Mouse (Mus musculus): Measurements from ENCODE around the gene Cks1b. TPM values are rescaled to one million over a fixed set of nuclear protein-coding genes. Genes with fewer than 3 reads are reported as not detected.

Cks1b gene
- 200 and 269 TPM in 2 replicates for polyA plus RNA-seq (2014; fragmentation: Nextera tagmentation; extraction: Ambion mirVana)

DNA sequence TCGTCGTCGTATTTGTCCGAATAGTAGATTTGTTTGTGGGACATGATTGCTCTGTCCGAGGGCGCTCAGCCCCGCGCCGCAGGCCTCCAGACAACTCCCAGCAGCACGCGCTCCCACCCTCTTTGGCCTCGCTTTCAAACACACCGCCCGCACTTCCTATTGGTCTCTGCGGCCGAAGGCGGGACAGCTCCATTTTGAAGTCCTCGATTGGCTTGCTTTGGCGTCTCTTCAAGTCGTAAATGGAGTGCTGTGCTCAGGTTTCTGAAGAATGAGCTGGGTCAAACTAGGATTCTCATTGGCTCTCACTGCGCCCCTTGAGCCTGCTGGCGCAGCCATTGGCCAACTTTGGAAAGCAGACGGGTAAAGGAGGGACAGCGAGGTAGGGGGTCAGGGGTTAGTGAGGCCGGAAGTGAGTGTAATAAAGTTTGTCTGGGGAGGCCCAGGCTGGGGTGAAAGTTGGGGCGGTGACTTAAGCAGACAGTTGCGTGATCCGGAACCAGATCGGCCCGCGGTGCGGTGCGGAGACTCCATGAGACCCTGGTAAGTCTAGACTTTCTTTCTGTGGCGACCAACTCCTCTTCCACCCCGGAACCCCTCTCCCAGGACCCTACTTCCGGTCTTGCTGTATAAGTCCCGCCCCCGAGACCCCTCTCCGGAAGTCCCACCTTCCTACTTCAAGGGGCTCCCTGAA lies at the start of gene Cks1b, which contains the start of gene Shc1:
TSS of gene Cks1b (minus strand) at position 214 of the 691 bp plus-strand sequence.
TSS of gene Shc1 (plus strand) at position 274 of the 691 bp plus-strand sequence.
- H3K4me1 ChIP-seq (ENCODE audit: control insufficient read depth, insufficient read depth, low read length): peaks cover 20% of the 10 kb centered on the region
- H3K27me3 ChIP-seq (replicated peaks; ENCODE audit: control insufficient read depth, insufficient read depth, low read length): no peaks in the 10 kb centered on the region
- DNase-seq (ENCODE audit: low spot score): peak; percentile 100
- peak within 1 kb of the TSS; percentile 67 for H3K27ac ChIP-seq (ENCODE audit: low read depth, low read length)
- peaks cover 23% of the 10 kb centered on the region for H3K36me3 ChIP-seq (ENCODE audit: control insufficient read depth, insufficient read depth, low read length)
- ATAC-seq: peak; percentile 95
- H3K4me3 ChIP-seq (ENCODE audit: low read depth, low read length): peak within 1 kb of the TSS; percentile 48
- H3K4me2 ChIP-seq (ENCODE audit: low read length): peak within 1 kb of the TSS; percentile 81
- H3K9me3 ChIP-seq (replicated peaks; ENCODE audit: control insufficient read depth, low read length): no peaks in the 10 kb centered on the region
- under 1% methylated on average over 39 of the region's 39 CpGs for WGBS
- H3K9ac ChIP-seq (ENCODE audit: low read length): peak within 1 kb of the TSS; percentile 66

DNA sequence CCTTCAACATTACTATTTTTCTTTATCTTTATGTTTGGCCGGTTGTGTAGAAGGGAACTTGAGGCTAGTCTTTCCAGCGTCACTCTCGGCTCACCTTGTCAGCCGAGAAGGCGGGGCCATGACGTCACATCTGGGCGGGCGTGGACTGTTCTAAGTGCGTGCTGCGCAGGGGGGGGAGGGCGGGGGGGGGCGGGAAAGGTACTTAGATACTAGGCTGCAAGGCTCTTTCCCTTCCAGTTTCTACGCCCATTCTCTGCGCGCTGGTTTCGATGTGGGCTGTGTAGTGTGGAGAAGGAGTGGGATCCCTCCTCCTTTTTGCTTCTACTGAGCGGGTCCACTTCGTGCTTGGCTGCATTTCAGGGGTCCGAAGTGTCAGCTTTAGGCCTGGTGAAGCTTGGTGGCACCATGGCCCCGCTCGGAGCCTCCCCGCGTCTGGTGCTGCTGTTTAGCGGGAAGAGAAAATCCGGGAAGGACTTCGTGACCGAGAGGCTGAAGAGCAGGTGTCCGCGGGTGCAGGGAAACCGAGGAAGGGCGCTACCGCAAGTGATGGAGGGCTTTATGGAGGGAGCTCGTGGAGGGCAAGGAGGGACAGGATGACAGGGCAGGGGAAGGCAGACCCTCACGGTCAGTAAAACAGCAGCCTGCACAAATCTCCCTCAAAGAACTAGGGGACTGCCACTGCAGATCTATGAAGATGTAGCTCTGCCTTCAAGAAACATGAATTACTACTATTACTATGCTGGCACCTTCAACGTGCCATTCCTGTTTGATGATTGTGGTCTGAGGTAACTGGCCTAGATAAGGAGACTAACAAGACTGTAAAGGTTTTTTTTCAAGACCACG lies 41.0 kb upstream of the Cks1b start:
- under 1% methylated on average over 33 of the region's 36 CpGs for WGBS
- H3K9ac ChIP-seq (ENCODE audit: low read length): peak overlapping the region; percentile 86
- H3K36me3 ChIP-seq (ENCODE audit: control insufficient read depth, insufficient read depth, low read length): 0 out of 2 replicates have a peak, but pooled peaks cover 4% of the 10 kb centered on the region
- peak overlapping the region; percentile 85 for H3K27ac ChIP-seq (ENCODE audit: low read depth, low read length)
- H3K4me3 ChIP-seq (ENCODE audit: low read depth, low read length): peak overlapping the region; percentile 60
- H3K9me3 ChIP-seq (replicated peaks; ENCODE audit: control insufficient read depth, low read length): no peaks in the 10 kb centered on the region
- peaks cover 5% of the 10 kb centered on the region; the same call in 1 of the 2 replicates for H3K4me1 ChIP-seq (ENCODE audit: control insufficient read depth, insufficient read depth, low read length)
- H3K27me3 ChIP-seq (replicated peaks; ENCODE audit: control insufficient read depth, insufficient read depth, low read length): no peaks in the 10 kb centered on the region
- DNase-seq (ENCODE audit: low spot score) (peak; percentile 94), ATAC-seq (peak; percentile 90)
- H3K4me2 ChIP-seq (ENCODE audit: low read length): peak overlapping the region; percentile 68

DNA sequence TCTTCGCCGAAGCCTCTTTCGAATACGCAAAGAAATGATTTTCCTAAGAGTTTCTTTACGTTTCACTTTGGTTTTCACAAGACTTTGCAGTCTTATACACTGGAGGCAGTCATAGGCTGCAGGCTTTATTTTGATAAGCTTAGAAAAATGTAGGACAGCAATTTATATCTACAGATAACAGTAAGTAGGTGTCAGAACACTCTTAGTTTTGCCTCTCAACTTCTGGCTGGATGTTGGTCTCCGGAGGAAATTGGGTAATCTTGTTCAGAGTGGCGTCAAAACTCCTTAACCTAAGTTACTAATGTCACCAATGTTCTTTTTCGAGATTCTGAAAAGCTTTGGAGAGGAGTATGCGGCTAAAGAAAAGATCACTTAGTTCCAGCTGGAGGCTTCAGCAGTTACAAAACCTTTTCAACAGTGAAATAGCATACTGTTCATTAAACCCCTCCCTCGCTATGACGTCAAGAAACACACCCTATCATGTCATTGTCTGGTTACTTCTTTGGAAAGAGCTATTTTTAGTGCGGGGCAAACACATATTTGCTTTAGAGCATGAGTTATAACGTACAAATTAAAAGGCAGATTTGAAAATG lies 40.3 kb upstream of the Cks1b start:
- Histone ChIP-seq H3K4me3 (ENCODE audit: low read depth, low read length) (peak overlapping the region; percentile 60), H3K9ac (ENCODE audit: low read length) (peak overlapping the region; percentile 86; the same call in 1 of the 2 replicates), H3K4me1 (ENCODE audit: control insufficient read depth, insufficient read depth, low read length) (peaks cover 5% of the 10 kb centered on the region; the same call in 1 of the 2 replicates), H3K9me3 (replicated peaks; ENCODE audit: control insufficient read depth, low read length) (no peaks in the 10 kb centered on the region), H3K27me3 (replicated peaks; ENCODE audit: control insufficient read depth, insufficient read depth, low read length) (no peaks in the 10 kb centered on the region), H3K36me3 (ENCODE audit: control insufficient read depth, insufficient read depth, low read length) (0 out of 2 replicates have a peak, but pooled peaks cover 4% of the 10 kb centered on the region), H3K4me2 (ENCODE audit: low read length) (peak overlapping the region; percentile 68), H3K27ac (ENCODE audit: low read depth, low read length) (no peak overlapping the region)
- DNase-seq (ENCODE audit: low spot score) (no peak), ATAC-seq (peak; percentile 54)
- WGBS: 44% methylated on average over 13 of the region's 13 CpGs

DNA sequence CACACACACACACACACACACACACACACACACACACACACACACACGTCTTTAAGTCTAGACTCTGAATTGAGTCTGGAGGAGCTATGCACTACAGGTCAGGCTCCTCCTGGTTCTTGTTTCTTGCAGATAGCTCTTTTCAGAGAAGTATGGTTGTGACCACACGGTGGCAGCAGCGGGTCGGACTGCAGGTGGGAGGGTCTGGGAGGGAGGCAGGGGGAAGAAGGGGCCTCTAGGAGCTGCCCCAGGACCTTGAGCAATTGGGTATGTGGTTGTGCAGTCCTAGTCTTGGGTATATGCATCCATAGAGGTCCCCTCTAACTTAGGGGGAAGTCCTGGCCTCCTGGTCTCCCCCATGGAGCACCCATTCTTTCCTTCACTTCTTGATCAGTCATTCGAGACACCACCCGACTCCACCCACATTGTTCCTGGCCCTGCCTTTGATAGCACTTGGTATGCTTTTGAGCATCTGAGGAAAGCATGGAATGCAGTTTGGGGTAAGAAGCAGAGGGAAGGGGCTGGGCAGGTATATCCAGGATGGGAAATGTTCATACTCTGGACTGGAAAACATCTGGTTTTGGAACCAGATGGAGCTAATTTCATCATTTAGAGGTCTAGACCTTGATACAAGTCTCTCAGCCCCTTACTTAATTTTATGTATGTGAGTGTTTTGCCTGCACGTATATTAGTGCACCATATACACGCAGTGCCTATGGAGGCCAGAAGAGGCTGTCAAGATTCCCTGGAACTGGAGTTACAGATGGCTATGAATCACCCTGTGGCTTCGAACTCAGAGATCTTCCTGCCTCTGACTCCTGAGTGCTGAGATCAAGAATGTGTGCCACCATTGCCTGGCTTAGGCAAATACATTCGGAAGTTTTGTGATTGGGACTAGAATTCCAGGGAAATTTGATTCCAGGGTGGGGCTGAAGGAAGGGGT lies 38.8 kb upstream of the Cks1b start:
- H3K4me1 ChIP-seq (ENCODE audit: control insufficient read depth, insufficient read depth, low read length): peaks cover 5% of the 10 kb centered on the region; the same call in 1 of the 2 replicates
- H3K27me3 ChIP-seq (replicated peaks; ENCODE audit: control insufficient read depth, insufficient read depth, low read length): no peaks in the 10 kb centered on the region
- WGBS: 34% methylated on average over 10 of the region's 10 CpGs
- H3K4me2 ChIP-seq (ENCODE audit: low read length): no peak overlapping the region
- DNase-seq (ENCODE audit: low spot score): peak; percentile 77
- no peak overlapping the region for H3K9ac ChIP-seq (ENCODE audit: low read length)
- no peak overlapping the region for H3K27ac ChIP-seq (ENCODE audit: low read depth, low read length)
- ATAC-seq: no peak
- H3K9me3 ChIP-seq (replicated peaks; ENCODE audit: control insufficient read depth, low read length): no peaks in the 10 kb centered on the region
- H3K36me3 ChIP-seq (ENCODE audit: control insufficient read depth, insufficient read depth, low read length): 0 out of 2 replicates have a peak, but pooled peaks cover 4% of the 10 kb centered on the region
- H3K4me3 ChIP-seq (ENCODE audit: low read depth, low read length): no peak overlapping the region

DNA sequence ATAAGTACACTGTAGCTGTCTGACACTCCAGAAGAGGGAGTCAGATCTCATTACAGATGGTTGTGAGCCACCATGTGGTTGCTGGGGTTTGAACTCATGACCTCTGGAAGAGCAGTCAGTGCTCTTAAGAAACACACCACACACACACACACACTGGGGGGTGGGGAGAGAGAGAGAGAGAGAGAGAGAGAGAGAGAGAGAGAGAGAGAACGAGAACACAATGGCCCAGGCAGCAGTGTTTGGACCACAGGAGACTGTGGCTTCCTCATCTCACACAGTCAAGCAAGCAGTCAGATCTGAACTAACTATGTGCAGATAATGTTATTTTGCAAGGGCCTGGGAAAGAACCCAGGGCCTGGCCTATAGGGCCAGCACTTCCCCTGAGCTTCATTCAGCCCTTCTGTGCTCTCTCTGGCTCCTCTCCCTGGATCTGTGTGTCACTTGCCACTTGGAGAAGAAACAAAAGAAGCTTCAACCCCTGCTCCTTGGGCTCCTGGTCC lies 37.7 kb upstream of the Cks1b start:
- 11% methylated on average over 1 of the region's 1 CpGs for WGBS
- H3K36me3 ChIP-seq (ENCODE audit: control insufficient read depth, insufficient read depth, low read length): no peaks in the 10 kb centered on the region

DNA sequence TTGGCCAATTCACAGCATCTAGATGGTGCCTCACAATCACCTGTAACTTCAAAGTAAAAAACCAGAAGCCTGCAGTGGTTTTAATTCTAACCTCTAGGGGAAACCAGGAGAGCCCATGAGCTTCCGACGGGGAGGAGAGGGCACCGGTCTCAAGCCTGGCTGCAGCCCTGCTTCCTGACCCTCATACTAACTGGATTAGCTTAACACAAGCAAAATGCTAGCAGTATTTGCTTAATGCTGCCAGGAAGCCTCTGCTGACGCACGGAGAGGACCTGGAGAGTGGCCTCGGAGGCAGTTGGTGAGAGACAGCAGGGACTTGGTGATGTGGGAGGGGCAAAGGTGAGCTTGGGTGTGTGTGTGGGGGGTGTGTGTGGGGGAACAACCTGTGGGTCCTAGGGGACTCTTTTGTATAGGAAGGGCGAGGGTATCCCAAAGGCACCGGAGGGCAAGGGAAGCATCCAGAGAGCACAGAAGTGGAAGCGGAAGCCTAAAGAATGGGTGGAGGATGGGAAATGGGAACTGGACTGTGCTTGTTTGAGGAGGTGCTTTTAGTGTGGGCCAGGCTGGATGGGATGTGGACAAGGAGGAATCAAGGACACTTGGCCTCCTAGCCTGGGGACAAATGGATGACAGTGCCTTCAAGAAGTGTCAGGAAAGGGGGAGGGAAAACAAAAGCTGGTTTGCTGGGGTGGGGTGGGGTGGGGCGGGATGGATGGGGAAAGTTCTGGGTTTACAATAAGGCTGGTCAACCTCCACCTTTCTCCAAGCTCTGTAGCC lies 36.4 kb upstream of the Cks1b start, which contains the start of gene Pmvk:
TSS of gene Pmvk (plus strand) at position 141 of the 777 bp plus-strand sequence.
- no peak for DNase-seq (ENCODE audit: low spot score)
- no peak within 1 kb of the TSS for H3K9ac ChIP-seq (ENCODE audit: low read length)
- H3K4me1 ChIP-seq (ENCODE audit: control insufficient read depth, insufficient read depth, low read length): no peaks in the 10 kb centered on the region
- 70% methylated on average over 10 of the region's 10 CpGs for WGBS
- H3K27me3 ChIP-seq (replicated peaks; ENCODE audit: control insufficient read depth, insufficient read depth, low read length): no peaks in the 10 kb centered on the region
- no peak within 1 kb of the TSS for H3K4me2 ChIP-seq (ENCODE audit: low read length)
- no peak within 1 kb of the TSS for H3K27ac ChIP-seq (ENCODE audit: low read depth, low read length)
- no peak for ATAC-seq
- H3K4me3 ChIP-seq (ENCODE audit: low read depth, low read length): no peak within 1 kb of the TSS
- H3K36me3 ChIP-seq (ENCODE audit: control insufficient read depth, insufficient read depth, low read length): no peaks in the 10 kb centered on the region
- no peaks in the 10 kb centered on the region for H3K9me3 ChIP-seq (replicated peaks; ENCODE audit: control insufficient read depth, low read length)

More for the DNA sequence above, 37.7 kb upstream of the Cks1b start:
- Histone ChIP-seq H3K9ac (ENCODE audit: low read length) (no peak overlapping the region), H3K4me2 (ENCODE audit: low read length) (no peak overlapping the region), H3K9me3 (replicated peaks; ENCODE audit: control insufficient read depth, low read length) (no peaks in the 10 kb centered on the region), H3K4me1 (ENCODE audit: control insufficient read depth, insufficient read depth, low read length) (peaks cover 5% of the 10 kb centered on the region; the same call in 1 of the 2 replicates), H3K27ac (ENCODE audit: low read depth, low read length) (no peak overlapping the region), H3K4me3 (ENCODE audit: low read depth, low read length) (no peak overlapping the region), H3K27me3 (replicated peaks; ENCODE audit: control insufficient read depth, insufficient read depth, low read length) (no peaks in the 10 kb centered on the region)
- ATAC-seq (no peak), DNase-seq (ENCODE audit: low spot score) (no peak)

DNA sequence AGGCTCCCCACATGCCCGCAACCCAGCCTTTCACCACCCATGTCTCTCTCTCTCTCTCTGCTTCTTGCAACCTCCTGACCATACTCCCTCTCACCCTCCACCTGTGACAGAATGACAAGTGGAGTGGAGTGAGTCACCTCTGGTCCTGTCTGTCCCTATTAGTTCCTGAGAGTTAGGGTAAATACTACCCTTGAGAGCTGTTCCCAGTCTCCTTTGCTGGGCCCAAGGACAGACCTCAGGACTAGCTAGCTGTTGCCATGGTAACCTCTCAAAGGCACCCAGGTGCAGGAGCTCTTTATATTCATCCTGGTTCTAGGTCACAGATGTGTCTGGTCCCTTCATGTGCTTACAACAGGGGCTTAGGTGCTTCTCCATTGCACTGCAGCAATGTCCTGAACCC lies 33.7 kb upstream of the Cks1b start:
- Histone ChIP-seq H3K4me3 (ENCODE audit: low read depth, low read length) (no peak overlapping the region), H3K9me3 (replicated peaks; ENCODE audit: control insufficient read depth, low read length) (no peaks in the 10 kb centered on the region), H3K27ac (ENCODE audit: low read depth, low read length) (no peak overlapping the region), H3K4me1 (ENCODE audit: control insufficient read depth, insufficient read depth, low read length) (no peaks in the 10 kb centered on the region), H3K9ac (ENCODE audit: low read length) (no peak overlapping the region), H3K36me3 (ENCODE audit: control insufficient read depth, insufficient read depth, low read length) (no peaks in the 10 kb centered on the region), H3K4me2 (ENCODE audit: low read length) (no peak overlapping the region), H3K27me3 (replicated peaks; ENCODE audit: control insufficient read depth, insufficient read depth, low read length) (no peaks in the 10 kb centered on the region)
- WGBS: 100% methylated on average over 1 of the region's 1 CpGs
- ATAC-seq (no peak), DNase-seq (ENCODE audit: low spot score) (peak; percentile 23)

Measured in forebrain, embryonic 14.5 days (tissue).